Mouse (Mus musculus) limb, embryonic 11.5 days (tissue): ENCODE results near the gene Stat4. TPM values are rescaled to one million over a fixed set of nuclear protein-coding genes. Genes with fewer than 3 reads are reported as not detected.

Experiments used
- ATAC-seq: fragments of 200-750 bp; cut with Nextera tagmentation; 2 replicates; pipeline ENCODE4 v1.8.0; 2017; ENCODE audit warnings: low read depth; ENCODE audit not compliant: insufficient number of reproducible peaks, low FRiP score, low TSS enrichment
- DNase-seq: peaks from one replicate; pipeline ENCODE4 v3.0.0-alpha.2; 2015; ENCODE audit warnings: low spot score
- H3K27ac ChIP-seq: fragments of 300-500 bp; sonication (generic); replicated peaks from 2 replicates; pipeline ENCODE4 v1.5.1; 2014; ENCODE audit warnings: low read depth, mild to moderate bottlenecking, low read length
- H3K27me3 ChIP-seq: fragments of 300-500 bp; sonication (generic); 2 replicates; pipeline ENCODE4 v1.6.1; 2014; ENCODE audit warnings: mild to moderate bottlenecking, low read length, mixed read lengths; ENCODE audit not compliant: control insufficient read depth, insufficient read depth
- H3K36me3 ChIP-seq: fragments of 300-500 bp; sonication (generic); 2 replicates; pipeline ENCODE4 v1.6.1; 2014; ENCODE audit warnings: mild to moderate bottlenecking, low read length, moderate library complexity, mixed read lengths; ENCODE audit not compliant: control insufficient read depth, insufficient read depth
- H3K4me1 ChIP-seq: fragments of 300-500 bp; sonication (generic); 2 replicates; pipeline ENCODE4 v1.6.1; 2014; ENCODE audit warnings: low read length, mixed read lengths; ENCODE audit not compliant: control insufficient read depth, insufficient read depth
- H3K4me2 ChIP-seq: fragments of 300-500 bp; sonication (generic); 2 replicates; pipeline ENCODE4 v1.6.1; 2014; ENCODE audit warnings: low read depth, mild to moderate bottlenecking, moderate library complexity; ENCODE audit not compliant: severe bottlenecking
- H3K4me3 ChIP-seq: fragments of 300-500 bp; sonication (generic); 2 replicates; pipeline ENCODE4 v1.5.1; 2014; ENCODE audit warnings: low read depth, low read length
- H3K9ac ChIP-seq: fragments of 300-500 bp; sonication (generic); 2 replicates; pipeline ENCODE4 v1.6.1; 2014; ENCODE audit warnings: mild to moderate bottlenecking, low read length
- H3K9me3 ChIP-seq: fragments of 300-500 bp; sonication (generic); 2 replicates; pipeline ENCODE4 v1.6.1; 2016; ENCODE audit warnings: low read length; ENCODE audit not compliant: control insufficient read depth
- WGBS: fragments of 180-500 bp; shearing (Covaris S2); extraction: QIAGEN DNeasy Blood & Tissue Kit; methylation state at CpG from one replicate; pipeline ENCODE4 v1.1.7; 2014; 5-methylcytosine and 5-hydroxymethylcytosine counted together
- polyA plus RNA-seq: library from polyadenylated mRNA; unstranded; fragments of >200 nt; fragmentation: Nextera tagmentation; extraction: Ambion mirVana; gene quantifications from 2 replicates; pipeline ENCODE4 v1.2.1, GENCODE M21; 2014

Gene Stat4
- polyA plus RNA-seq, 1 experiment from 2014 or later = 2.7 TPM

DNA sequence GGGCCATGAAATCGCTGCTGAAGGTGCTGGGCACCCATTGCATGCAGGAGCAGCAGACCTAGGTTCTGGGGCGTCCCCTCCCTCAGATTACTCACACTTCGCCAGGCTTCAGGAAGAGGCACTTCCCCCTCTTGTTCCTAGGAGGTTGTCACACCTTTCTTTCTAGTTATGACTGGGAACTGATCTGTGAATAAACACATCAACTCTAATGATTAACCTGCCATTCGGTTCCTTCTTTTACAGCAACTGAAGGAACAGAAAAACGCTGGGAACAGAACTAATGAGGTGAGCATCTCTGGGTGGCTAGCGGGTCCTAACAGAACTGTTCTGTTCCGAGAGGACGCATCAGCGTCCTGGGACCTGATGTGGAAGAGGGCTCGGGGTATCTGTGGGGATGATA, 158.0 kb downstream of the Stat4 start:
- Histone ChIP-seq H3K4me2 (no peak overlapping the region), H3K9ac (no peak overlapping the region), H3K36me3 (no peaks in the 10 kb centered on the region; the same call in 1 of the 2 replicates), H3K4me3 (no peak overlapping the region), H3K4me1 (peaks cover under 1% of the 10 kb centered on the region; the same call in 1 of the 2 replicates), H3K9me3 (no peaks in the 10 kb centered on the region), H3K27ac (no peak overlapping the region), H3K27me3 (no peaks in the 10 kb centered on the region)
- DNase-seq = no peak
- 82% methylated on average over 10 of the region's 10 CpGs for WGBS
- ATAC-seq = no peak

DNA sequence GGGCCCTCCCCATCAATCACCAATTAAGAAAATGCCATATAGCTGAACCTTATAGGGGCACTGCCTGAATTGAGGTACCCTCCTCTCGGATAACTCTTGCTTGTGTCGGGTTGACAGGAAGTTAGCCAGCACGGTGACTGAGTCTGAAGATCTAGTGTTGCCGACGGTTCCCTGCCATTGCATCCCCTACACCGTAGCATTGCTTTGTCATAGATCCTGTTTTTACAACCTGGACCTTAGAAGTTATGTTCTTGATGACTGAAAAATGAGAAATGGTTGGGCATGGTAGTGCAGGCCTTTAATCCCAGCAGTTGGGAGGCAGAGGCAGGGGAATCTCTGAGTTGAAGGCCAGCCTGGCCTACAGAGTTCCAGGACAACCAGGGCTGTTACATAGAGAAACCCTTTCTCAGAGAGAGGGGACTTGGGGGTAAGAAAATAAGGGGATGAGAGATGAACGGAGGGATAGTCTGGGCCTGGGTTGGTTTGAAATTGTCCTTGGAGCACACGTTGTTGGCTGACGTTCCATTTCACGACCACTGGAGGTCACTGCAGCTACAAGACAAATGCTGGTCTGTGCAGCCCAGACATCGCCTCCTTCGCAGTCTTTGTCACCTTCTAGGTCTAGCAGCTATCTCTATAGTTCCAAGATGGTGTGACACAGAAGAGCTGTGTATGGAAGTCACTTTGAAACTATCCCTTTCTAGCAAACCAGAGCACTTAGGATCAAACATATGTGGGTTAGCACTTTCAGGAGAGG, 159.4 kb downstream of the Stat4 start:
- Histone ChIP-seq H3K9me3 (no peaks in the 10 kb centered on the region), H3K4me1 (peaks cover 10% of the 10 kb centered on the region), H3K4me3 (no peak overlapping the region), H3K9ac (no peak overlapping the region), H3K36me3 (no peaks in the 10 kb centered on the region), H3K27ac (no peak overlapping the region), H3K27me3 (no peaks in the 10 kb centered on the region), H3K4me2 (no peak overlapping the region)
- WGBS = 55% methylated on average over 12 of the region's 12 CpGs
- ATAC-seq = peak; percentile 18; the same call in 1 of the 2 replicates
- DNase-seq = peak; percentile 70

DNA sequence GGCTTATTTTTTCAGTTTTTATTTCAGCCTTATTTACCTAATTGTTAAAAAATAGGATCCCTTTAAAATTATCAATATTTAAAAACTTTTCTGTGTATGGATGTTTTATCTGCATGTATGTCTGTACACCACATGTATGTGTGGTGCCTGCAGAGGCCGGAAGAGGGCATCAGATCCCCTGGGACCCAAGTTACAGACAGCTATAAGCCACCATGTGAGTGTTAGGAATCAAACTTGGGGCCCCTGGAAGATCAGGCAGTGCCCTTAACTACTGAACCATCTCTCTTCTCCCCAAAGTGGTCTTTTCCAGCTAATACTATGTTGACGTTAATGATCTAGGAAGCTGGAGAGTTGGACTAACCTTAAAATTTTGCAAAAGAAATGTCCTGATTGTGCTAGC, 160.5 kb downstream of the Stat4 start:
- H3K4me1 ChIP-seq = peaks cover 10% of the 10 kb centered on the region
- no peak overlapping the region for H3K4me3 ChIP-seq
- H3K36me3 ChIP-seq = no peaks in the 10 kb centered on the region
- DNase-seq (no peak), ATAC-seq (no peak)
- 83% methylated on average over 2 of the region's 2 CpGs for WGBS
- no peak overlapping the region for H3K9ac ChIP-seq
- H3K9me3 ChIP-seq = no peaks in the 10 kb centered on the region
- no peak overlapping the region for H3K4me2 ChIP-seq
- H3K27me3 ChIP-seq = no peaks in the 10 kb centered on the region
- no peak overlapping the region for H3K27ac ChIP-seq

DNA sequence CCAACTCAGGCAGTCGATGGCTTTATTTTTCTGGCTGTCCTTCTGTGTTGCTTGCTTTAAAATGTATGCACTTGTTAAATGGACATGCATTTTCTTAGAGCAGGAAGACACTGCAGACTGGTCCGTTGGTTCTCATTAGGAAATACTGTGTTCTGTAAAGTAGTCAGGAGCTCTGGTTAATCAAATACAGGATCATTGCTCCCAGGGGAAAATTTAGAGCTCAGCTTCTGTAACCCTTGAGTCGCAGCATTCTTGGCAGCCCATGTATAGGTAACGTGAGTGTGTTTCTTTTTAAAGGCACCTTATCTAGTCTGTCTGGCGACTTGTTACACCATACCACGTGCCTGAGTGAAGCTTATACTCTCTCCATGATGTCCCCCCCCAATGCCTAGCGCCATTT, 161.2 kb downstream of the Stat4 start:
- no peak for DNase-seq
- Histone ChIP-seq H3K9me3 (no peaks in the 10 kb centered on the region), H3K36me3 (no peaks in the 10 kb centered on the region), H3K4me2 (no peak overlapping the region), H3K4me3 (no peak overlapping the region), H3K9ac (no peak overlapping the region), H3K4me1 (peaks cover 10% of the 10 kb centered on the region), H3K27ac (no peak overlapping the region), H3K27me3 (no peaks in the 10 kb centered on the region)
- no peak for ATAC-seq
- 51% methylated on average over 7 of the region's 7 CpGs for WGBS

DNA sequence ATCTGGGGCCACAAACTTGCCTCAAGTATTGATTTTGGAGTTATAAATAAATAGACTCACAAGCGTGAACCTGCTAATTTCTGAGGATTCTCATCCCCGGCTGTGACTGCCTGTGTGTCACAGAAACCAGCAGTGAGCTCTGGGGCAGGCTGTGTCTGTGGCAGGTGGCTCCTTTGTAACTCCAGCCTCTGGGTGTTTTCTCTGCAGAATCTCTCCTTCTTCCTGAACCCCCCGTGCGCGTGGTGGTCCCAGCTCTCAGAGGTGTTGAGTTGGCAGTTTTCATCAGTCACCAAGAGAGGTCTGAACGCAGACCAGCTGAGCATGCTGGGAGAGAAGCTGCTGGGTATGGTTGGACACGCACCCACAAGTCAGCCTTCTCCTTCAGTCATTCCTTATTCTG, 161.7 kb downstream of the Stat4 start:
- no peak for DNase-seq
- H3K4me1 ChIP-seq = peaks cover 10% of the 10 kb centered on the region
- no peak overlapping the region for H3K27ac ChIP-seq

DNA sequence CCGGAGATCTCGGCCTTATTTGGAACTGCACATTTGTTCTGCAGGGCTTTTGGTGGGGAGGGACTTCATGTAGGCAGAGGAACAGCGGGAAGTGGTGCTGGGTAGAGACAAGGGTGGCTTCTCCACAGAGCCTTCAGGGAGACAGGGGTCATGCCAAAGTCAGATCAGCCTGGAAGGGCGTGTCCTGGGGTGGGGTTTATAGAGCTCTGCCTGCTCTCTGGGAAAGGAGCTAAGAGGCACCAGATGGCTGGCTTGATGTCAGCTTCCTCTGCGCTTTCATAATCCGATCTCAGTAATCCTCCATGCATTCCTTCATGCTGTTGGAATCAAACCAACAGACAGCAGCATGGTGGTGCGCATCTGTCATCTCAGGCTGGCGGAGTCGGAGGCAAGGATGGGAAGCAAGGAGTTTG, 163.0 kb downstream of the Stat4 start:
- 0 out of 2 replicates have a peak, but pooled peaks have one; percentile 44 for ATAC-seq
- WGBS = 59% methylated on average over 9 of the region's 9 CpGs

More for the DNA sequence above, 161.7 kb downstream of the Stat4 start:
- Histone ChIP-seq H3K36me3 (no peaks in the 10 kb centered on the region), H3K4me2 (no peak overlapping the region), H3K9ac (no peak overlapping the region), H3K4me3 (no peak overlapping the region), H3K9me3 (no peaks in the 10 kb centered on the region), H3K27me3 (no peaks in the 10 kb centered on the region)
- no peak for ATAC-seq
- WGBS = 76% methylated on average over 7 of the region's 7 CpGs

DNA sequence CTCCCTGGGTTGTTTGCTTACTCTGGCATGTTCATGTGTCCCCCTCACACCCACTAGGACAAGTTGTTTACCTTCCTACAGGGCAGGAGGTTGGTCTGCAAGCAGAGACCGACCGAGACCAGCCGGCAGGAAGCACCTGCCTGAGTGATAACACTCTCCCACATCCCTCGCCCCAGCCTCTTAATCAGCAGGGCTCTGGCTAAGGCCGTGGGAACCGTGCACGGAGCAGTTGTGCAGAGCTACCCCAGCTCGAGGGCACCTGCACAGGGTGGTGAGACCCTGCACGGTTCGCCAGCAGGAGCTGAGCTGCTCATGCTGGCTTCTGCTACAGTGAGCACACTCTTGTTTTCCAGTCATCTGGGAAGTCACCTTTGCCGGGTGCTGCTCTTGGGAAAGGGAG, 163.7 kb downstream of the Stat4 start:
- no peak for DNase-seq
- Histone ChIP-seq H3K4me3 (no peak overlapping the region), H3K9me3 (no peaks in the 10 kb centered on the region), H3K4me2 (no peak overlapping the region), H3K9ac (no peak overlapping the region), H3K27me3 (no peaks in the 10 kb centered on the region), H3K27ac (no peak overlapping the region), H3K36me3 (no peaks in the 10 kb centered on the region), H3K4me1 (peaks cover 10% of the 10 kb centered on the region)
- no peak for ATAC-seq
- 51% methylated on average over 11 of the region's 11 CpGs for WGBS

More for the DNA sequence above, 163.0 kb downstream of the Stat4 start:
- Histone ChIP-seq H3K4me2 (no peak overlapping the region), H3K27me3 (no peaks in the 10 kb centered on the region), H3K4me3 (no peak overlapping the region), H3K9ac (no peak overlapping the region), H3K36me3 (no peaks in the 10 kb centered on the region), H3K9me3 (no peaks in the 10 kb centered on the region), H3K4me1 (peaks cover 10% of the 10 kb centered on the region), H3K27ac (no peak overlapping the region)
- no peak for DNase-seq

DNA sequence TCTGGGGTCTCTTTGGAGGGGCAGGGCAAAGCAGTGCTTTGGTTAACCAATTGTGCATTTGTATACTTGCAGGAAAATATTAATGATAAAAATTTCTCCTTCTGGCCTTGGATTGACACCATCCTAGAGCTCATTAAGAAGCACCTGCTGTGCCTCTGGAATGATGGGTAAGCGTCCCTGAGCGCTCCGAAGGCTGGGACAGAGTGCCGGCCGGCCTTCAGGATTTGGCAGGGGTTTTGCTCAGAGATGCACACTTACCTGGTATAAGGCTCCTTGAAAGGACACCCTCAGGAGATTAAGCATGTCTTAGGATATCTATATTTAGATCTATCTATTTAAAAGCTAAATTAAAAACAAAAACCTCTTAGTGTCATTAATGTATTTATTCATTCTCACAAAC, 164.2 kb downstream of the Stat4 start:
- 94% methylated on average over 5 of the region's 5 CpGs for WGBS
- Histone ChIP-seq H3K9me3 (no peaks in the 10 kb centered on the region), H3K4me1 (peaks cover 10% of the 10 kb centered on the region), H3K4me2 (no peak overlapping the region), H3K9ac (no peak overlapping the region), H3K27me3 (no peaks in the 10 kb centered on the region), H3K27ac (no peak overlapping the region), H3K36me3 (no peaks in the 10 kb centered on the region), H3K4me3 (no peak overlapping the region)
- ATAC-seq = no peak
- no peak for DNase-seq

DNA sequence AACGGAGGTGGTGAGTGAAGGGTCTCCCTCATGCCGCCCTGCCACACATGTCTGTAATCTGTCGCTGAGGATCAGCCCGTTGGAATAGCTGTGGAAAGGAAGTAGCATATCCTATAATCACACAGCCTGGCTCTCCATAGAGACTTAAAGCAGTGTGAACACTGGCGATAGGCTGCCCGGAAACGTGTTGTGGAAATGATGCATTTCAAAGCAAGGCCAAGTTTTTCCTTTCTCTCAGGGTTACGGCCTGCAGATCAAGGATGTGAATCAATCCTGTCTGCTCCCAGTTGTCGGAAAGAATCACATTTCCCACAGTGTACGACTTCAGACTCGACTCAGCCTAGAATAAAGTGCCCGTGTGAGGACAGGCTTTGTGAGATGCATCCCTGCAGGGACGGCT, 165.4 kb downstream of the Stat4 start:
- WGBS = 69% methylated on average over 13 of the region's 13 CpGs

More for the DNA sequence above, 165.4 kb downstream of the Stat4 start:
- Histone ChIP-seq H3K4me1 (peaks cover 10% of the 10 kb centered on the region), H3K4me2 (no peak overlapping the region), H3K9me3 (no peaks in the 10 kb centered on the region), H3K9ac (no peak overlapping the region), H3K36me3 (no peaks in the 10 kb centered on the region), H3K27me3 (no peaks in the 10 kb centered on the region), H3K27ac (no peak overlapping the region), H3K4me3 (no peak overlapping the region)
- DNase-seq (no peak), ATAC-seq (no peak)
